Mouse (Mus musculus): Measurements from ENCODE around the gene Vezt.

DNA sequence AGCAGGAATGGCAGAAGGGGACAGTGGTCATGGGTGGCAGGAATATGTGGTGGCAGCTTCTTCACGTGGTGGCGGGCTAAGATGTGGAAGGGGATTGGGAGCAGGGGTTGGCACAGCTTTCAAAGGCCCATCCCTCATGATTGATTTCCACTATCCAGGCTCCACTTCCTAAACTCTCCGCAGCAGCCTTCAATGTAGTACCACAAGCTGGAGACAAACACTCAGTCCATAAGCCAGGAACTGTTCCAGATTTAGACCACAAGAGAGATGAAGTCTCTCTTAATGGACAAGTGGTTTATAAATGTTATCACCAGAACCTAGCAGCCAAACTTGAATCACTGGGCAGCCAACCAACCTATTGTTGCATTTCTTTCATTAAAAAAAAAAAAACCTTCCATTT is 81.6 kb downstream of the Vezt start:
- TF ChIP-seq CTCF (IDR thresholded peaks at IDR 0.05; ENCODE audit: control insufficient read depth, insufficient read depth, insufficient read length) (no peak), MYOG (IDR thresholded peaks at IDR 0.05; ENCODE audit: control insufficient read depth, extremely low read depth, insufficient read length) (no peak), MYOD1 (IDR thresholded peaks at IDR 0.05; ENCODE audit: control insufficient read depth, insufficient read length, low read depth) (no peak), MAX (IDR thresholded peaks at IDR 0.05) (no peak), USF1 (IDR thresholded peaks at IDR 0.05; ENCODE audit: low read depth) (no peak)
